Mouse (Mus musculus) neural tube, embryonic 12.5 days (tissue): ENCODE data around the gene Asic4. TPM values are rescaled to one million over a fixed set of nuclear protein-coding genes. Genes with fewer than 3 reads are reported as not detected.

Experiments used
- polyA plus RNA-seq: library from polyadenylated mRNA; unstranded; fragments of >200 nt; fragmentation: Nextera tagmentation; extraction: Ambion mirVana; gene quantifications from 2 replicates; pipeline ENCODE4 v1.2.1, GENCODE M21; 2016

Gene Asic4
- polyA plus RNA-seq, 1 experiment from 2014 or later, result 22.1 TPM

Other genes starting within 250 kb of the Asic4 start
- 17.0 and 18.2 TPM in 2 replicates for gene Glb1l, start 239.6 kb upstream of the Asic4 start, polyA plus RNA-seq
- gene Stk16, start 239.6 kb upstream of the Asic4 start, polyA plus RNA-seq, result 136 and 143 TPM in 2 replicates
- 9.4 and 11.9 TPM in 2 replicates for gene Tuba4a, start 230.6 kb upstream of the Asic4 start, polyA plus RNA-seq
- gene A630095N17Rik, start 218.3 kb upstream of the Asic4 start, polyA plus RNA-seq, result not detected in 2 replicates
- 49.6 and 54.9 TPM in 2 replicates for gene Dnajb2, start 214.0 kb upstream of the Asic4 start, polyA plus RNA-seq
- 13.8 and 15.0 TPM in 2 replicates for gene Ptprn, start 185.9 kb upstream of the Asic4 start, polyA plus RNA-seq
- gene Resp18, start 172.0 kb upstream of the Asic4 start, polyA plus RNA-seq, result 61.9 and 69.5 TPM in 2 replicates
- gene Dnpep, start 132.4 kb upstream of the Asic4 start, polyA plus RNA-seq, result 193 and 201 TPM in 2 replicates
- gene Des, start 90.1 kb upstream of the Asic4 start, polyA plus RNA-seq, result 9.3 and 12.7 TPM in 2 replicates
- gene Speg, start 75.1 kb upstream of the Asic4 start, polyA plus RNA-seq, result 15.8 and 17.1 TPM in 2 replicates
- 69.9 and 83.5 TPM in 2 replicates for gene Gmppa, start 14.5 kb upstream of the Asic4 start, polyA plus RNA-seq
- 43.6 and 43.7 TPM in 2 replicates for gene Chpf, start 28.9 kb downstream of the Asic4 start, polyA plus RNA-seq
- 28.9 and 30.4 TPM in 2 replicates for gene Tmem198, start 29.1 kb downstream of the Asic4 start, polyA plus RNA-seq
- 49.0 and 50.6 TPM in 2 replicates for gene Obsl1, start 56.0 kb downstream of the Asic4 start, polyA plus RNA-seq
- gene Inha, start 56.6 kb downstream of the Asic4 start, polyA plus RNA-seq, result 7.3 and 10.0 TPM in 2 replicates
- 24.8 and 27.1 TPM in 2 replicates for gene Stk11ip, start 71.1 kb downstream of the Asic4 start, polyA plus RNA-seq
- 30.6 TPM in 2 replicates for gene Slc4a3, start 95.8 kb downstream of the Asic4 start, polyA plus RNA-seq